Mouse (Mus musculus) lung, postnatal 0 days (tissue): ENCODE data around the gene Fam196b. TPM values are rescaled to one million over a fixed set of nuclear protein-coding genes. Genes with fewer than 3 reads are reported as not detected.

ENCODE experiments used
- ATAC-seq: fragments of 200-750 bp; cut with Nextera tagmentation; 2 replicates; pipeline ENCODE4 v1.8.0; 2017; ENCODE audit warnings: moderate library complexity
- DNase-seq: peaks from one replicate; pipeline ENCODE4 v3.0.0-alpha.2; 2016; ENCODE audit warnings: low spot score
- H3K27ac ChIP-seq: fragments of 300-500 bp; sonication (generic); 2 replicates; pipeline ENCODE4 v1.5.1; 2014; ENCODE audit warnings: antibody characterized with exemption, mild to moderate bottlenecking, low read length, mixed read lengths
- H3K27me3 ChIP-seq: fragments of 300-500 bp; sonication (generic); replicated peaks from 2 replicates; pipeline ENCODE4 v1.6.1; 2014; ENCODE audit warnings: low read length, mixed read lengths; ENCODE audit not compliant: insufficient read depth
- H3K36me3 ChIP-seq: fragments of 300-500 bp; sonication (generic); 2 replicates; pipeline ENCODE4 v1.6.1; 2014; ENCODE audit warnings: low read length, mixed read lengths; ENCODE audit not compliant: insufficient read depth
- H3K4me1 ChIP-seq: fragments of 300-500 bp; sonication (generic); 2 replicates; pipeline ENCODE4 v1.6.1; 2014; ENCODE audit warnings: antibody characterized with exemption, low read depth, low read length, mixed read lengths; ENCODE audit not compliant: insufficient read depth
- H3K4me2 ChIP-seq: fragments of 300-500 bp; sonication (generic); replicated peaks from 2 replicates; pipeline ENCODE4 v1.6.1; 2014; ENCODE audit warnings: low read depth, mild to moderate bottlenecking, low read length, moderate library complexity, mixed read lengths
- H3K4me3 ChIP-seq: fragments of 300-500 bp; sonication (generic); 2 replicates; pipeline ENCODE4 v1.5.1; 2014; ENCODE audit warnings: low read depth, low read length
- H3K9ac ChIP-seq: fragments of 300-500 bp; sonication (generic); replicated peaks from 2 replicates; pipeline ENCODE4 v1.6.1; 2014; ENCODE audit warnings: low read depth, mild to moderate bottlenecking
- H3K9me3 ChIP-seq: fragments of 300-500 bp; sonication (generic); 2 replicates; pipeline ENCODE4 v1.6.1; 2016; ENCODE audit warnings: low read length, mixed read lengths
- CTCF ChIP-seq: IDR thresholded peaks from 2 replicates; pipeline ENCODE4 v1.5.1; 2016; ENCODE audit warnings: antibody characterized with exemption, mild to moderate bottlenecking
- EP300 ChIP-seq: IDR thresholded peaks from 2 replicates; pipeline ENCODE4 v1.6.1; 2016; ENCODE audit warnings: antibody characterized with exemption, mild to moderate bottlenecking, control low read depth
- WGBS: fragments of 180-500 bp; shearing (Covaris S2); extraction: QIAGEN DNeasy Blood & Tissue Kit; methylation state at CpG from one replicate; pipeline ENCODE4 v1.1.7; 2014; 5-methylcytosine and 5-hydroxymethylcytosine counted together
- polyA plus RNA-seq: library from polyadenylated mRNA; unstranded; fragments of >200 nt; fragmentation: Nextera tagmentation; extraction: Ambion mirVana; gene quantifications from 2 replicates; pipeline ENCODE4 v1.2.1, GENCODE M21; 2015

Gene Fam196b
- polyA plus RNA-seq, 1 experiment from 2014 or later: 0.08 TPM

DNA sequence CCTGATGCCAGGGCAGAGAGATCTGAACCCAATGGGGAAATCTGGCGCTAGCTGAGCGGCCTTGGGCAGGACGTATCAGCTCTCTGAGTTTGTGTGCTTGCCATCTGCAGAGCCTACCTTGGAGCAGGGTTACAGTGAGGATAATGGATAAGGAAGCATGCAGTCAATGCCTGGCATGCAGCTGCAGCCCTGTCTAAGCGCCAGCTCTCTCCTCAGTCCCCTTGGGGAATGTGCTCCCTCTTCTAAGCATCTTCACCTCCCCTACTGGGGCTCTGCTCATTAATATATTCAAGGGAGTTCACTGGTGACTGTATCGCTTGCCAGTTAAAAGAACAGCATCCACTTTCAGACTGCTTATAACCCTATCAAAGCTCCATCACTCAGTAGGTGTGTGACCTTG lies 29.7 kb downstream of the Fam196b start:
- Histone ChIP-seq H3K36me3 (no peaks in the 10 kb centered on the region), H3K9me3 (no peaks in the 10 kb centered on the region), H3K27ac (no peak overlapping the region), H3K9ac (no peak overlapping the region), H3K4me3 (no peak overlapping the region), H3K27me3 (no peaks in the 10 kb centered on the region), H3K4me1 (no peaks in the 10 kb centered on the region), H3K4me2 (no peak overlapping the region)
- ATAC-seq (no peak), DNase-seq (no peak)
- TF ChIP-seq EP300 (no peak), CTCF (no peak)
- 72% methylated on average over 5 of the region's 5 CpGs for WGBS

DNA sequence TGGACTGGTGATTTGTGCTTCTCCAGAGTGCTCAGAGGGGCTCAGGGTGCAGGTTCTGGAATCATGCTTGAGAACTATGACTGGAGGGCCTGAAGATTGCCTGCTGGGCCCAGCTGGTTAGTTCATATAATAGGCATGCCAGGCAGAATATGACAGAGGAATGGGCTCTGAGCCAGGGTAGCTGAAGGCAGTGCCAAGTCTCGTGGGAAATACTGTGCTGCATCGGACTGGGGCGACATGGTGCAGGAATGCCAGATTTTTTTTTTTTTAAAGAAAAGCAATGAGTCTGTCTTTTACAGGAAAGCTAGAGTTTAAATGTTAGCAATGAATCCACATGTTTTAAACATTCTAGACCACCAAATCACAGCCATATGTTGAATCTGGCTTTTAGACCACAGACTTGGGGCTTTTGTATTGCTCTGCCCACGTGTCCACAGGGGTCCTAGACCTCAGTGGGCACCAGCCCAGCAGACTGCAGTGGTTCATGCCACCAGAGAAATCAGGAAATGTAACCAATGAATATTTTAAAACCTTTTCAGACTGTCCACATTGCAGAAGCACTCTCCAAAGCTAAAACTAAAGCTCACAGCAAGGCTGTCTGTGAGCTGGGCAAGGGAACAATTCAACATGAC lies 33.8 kb downstream of the Fam196b start:
- Histone ChIP-seq H3K9me3 (no peaks in the 10 kb centered on the region), H3K27ac (no peak overlapping the region), H3K9ac (no peak overlapping the region), H3K4me1 (no peaks in the 10 kb centered on the region), H3K4me2 (no peak overlapping the region), H3K27me3 (no peaks in the 10 kb centered on the region), H3K4me3 (no peak overlapping the region), H3K36me3 (no peaks in the 10 kb centered on the region)
- DNase-seq: peak; percentile 55
- 21% methylated on average over 4 of the region's 4 CpGs for WGBS
- no peak for TF ChIP-seq EP300
- no peak for TF ChIP-seq CTCF
- ATAC-seq: peak; percentile 54

DNA sequence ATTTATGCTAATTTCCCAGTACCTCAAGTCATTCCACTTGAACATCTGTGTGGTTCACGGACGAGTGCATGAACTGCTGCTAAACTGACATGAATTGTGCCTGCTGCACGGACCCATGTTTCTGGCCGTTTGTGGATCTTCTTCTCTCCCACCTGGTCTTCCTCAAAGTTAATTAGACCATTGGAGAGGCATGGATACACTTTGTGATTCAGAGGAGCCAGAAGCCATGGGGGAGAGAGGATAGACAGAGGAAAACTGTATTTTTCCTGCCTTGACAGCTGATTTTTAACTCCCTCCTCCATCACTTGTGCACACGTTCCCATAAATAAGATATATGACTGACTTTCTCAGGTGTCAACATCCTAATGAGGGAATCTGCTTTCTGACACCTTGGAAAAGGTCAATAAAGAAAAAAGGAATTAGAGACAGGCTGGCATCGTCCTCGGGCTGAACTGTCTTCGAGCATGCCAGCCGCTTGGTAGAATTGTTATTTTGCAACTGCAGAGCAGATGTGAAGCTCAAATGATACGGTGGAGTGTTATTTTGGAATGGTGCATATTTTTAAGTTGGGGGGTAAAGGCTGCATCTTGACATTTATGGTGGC lies 34.9 kb downstream of the Fam196b start:
- Histone ChIP-seq H3K9me3 (no peaks in the 10 kb centered on the region), H3K9ac (no peak overlapping the region), H3K36me3 (no peaks in the 10 kb centered on the region), H3K27ac (no peak overlapping the region), H3K27me3 (no peaks in the 10 kb centered on the region), H3K4me1 (no peaks in the 10 kb centered on the region), H3K4me2 (no peak overlapping the region), H3K4me3 (no peak overlapping the region)
- ATAC-seq (no peak), DNase-seq (no peak)
- 81% methylated on average over 10 of the region's 10 CpGs for WGBS
- no peak for TF ChIP-seq CTCF

DNA sequence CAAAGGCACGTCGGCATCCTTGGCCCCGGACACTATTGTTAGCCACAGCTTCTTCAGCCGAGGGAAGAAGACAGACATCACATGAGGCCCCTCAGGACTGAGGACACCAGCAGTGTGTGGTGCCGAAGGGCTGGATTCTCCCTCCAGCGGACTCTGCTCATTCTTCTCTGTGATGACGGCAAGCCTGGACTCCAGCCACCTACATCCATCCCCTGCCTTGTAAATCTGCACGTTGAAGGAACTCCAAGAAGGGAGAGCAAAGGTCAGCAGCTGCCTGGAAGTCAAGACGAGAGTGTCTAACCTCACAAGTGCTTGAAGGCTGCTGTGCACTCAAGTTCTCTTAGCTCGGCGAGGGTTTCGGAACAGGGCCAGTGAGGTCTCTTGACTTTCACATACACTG lies 40.8 kb downstream of the Fam196b start:
- H3K4me3 ChIP-seq: no peak overlapping the region
- no peaks in the 10 kb centered on the region for H3K9me3 ChIP-seq
- WGBS: 51% methylated on average over 12 of the region's 12 CpGs
- no peak overlapping the region for H3K4me2 ChIP-seq
- no peak overlapping the region for H3K27ac ChIP-seq
- TF ChIP-seq EP300: no peak
- no peak for TF ChIP-seq CTCF
- ATAC-seq: no peak
- no peaks in the 10 kb centered on the region for H3K36me3 ChIP-seq
- H3K4me1 ChIP-seq: no peaks in the 10 kb centered on the region
- H3K9ac ChIP-seq: no peak overlapping the region
- H3K27me3 ChIP-seq: no peaks in the 10 kb centered on the region
- DNase-seq: no peak

DNA sequence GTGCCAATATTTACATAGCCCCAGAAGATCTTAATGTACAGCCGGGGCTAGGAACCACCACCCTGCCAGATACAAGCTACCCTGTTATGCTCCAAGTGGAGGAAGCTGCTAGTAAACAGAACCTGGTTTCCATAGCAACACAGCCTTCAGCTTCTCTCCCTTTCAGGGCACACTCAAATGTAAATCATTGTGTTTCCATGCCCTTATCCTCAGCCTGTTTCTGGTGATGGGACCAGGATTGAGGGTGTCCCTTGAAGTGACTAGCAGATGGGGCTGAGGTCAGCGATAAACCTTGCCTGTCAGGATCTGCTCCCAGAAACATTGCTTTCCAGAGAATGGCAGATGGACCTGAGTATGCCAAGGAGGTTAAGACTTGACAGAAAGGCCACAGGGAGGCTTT lies 41.5 kb downstream of the Fam196b start:
- no peak for ATAC-seq
- 42% methylated on average over 2 of the region's 2 CpGs for WGBS
- Histone ChIP-seq H3K4me2 (no peak overlapping the region), H3K27me3 (no peaks in the 10 kb centered on the region), H3K4me1 (no peaks in the 10 kb centered on the region), H3K36me3 (no peaks in the 10 kb centered on the region), H3K9ac (no peak overlapping the region), H3K4me3 (no peak overlapping the region), H3K27ac (no peak overlapping the region), H3K9me3 (no peaks in the 10 kb centered on the region)
- DNase-seq: no peak
- no peak for TF ChIP-seq CTCF
- no peak for TF ChIP-seq EP300

DNA sequence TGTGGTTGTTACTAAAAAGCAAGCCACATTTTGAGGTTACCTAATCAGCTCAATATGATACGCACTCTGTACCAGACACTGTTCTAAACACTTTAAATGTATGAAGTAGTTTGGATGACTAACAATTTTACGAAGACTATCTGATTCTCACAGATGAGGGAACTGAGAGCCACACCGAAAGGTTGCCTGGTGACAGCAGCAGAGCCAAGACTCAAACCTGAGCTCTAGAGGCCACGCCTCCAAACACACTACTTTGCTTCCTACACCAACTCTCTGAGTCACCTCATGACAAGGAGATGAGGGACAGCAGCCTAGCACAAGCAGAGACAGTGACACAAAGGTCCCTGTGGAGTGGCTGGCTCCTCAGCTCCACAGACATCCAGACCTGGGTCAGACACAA lies 57.6 kb downstream of the Fam196b start:
- ATAC-seq: no peak
- Histone ChIP-seq H3K9ac (no peak overlapping the region), H3K27ac (no peak overlapping the region), H3K4me2 (no peak overlapping the region), H3K4me3 (no peak overlapping the region), H3K4me1 (no peaks in the 10 kb centered on the region), H3K36me3 (no peaks in the 10 kb centered on the region), H3K9me3 (no peaks in the 10 kb centered on the region), H3K27me3 (no peaks in the 10 kb centered on the region)
- no peak for DNase-seq
- no peak for TF ChIP-seq EP300
- no peak for TF ChIP-seq CTCF
- 76% methylated on average over 4 of the region's 4 CpGs for WGBS
